35 mouse cellular contexts compared by ENCODE assay signal in the genomic region with DNA sequence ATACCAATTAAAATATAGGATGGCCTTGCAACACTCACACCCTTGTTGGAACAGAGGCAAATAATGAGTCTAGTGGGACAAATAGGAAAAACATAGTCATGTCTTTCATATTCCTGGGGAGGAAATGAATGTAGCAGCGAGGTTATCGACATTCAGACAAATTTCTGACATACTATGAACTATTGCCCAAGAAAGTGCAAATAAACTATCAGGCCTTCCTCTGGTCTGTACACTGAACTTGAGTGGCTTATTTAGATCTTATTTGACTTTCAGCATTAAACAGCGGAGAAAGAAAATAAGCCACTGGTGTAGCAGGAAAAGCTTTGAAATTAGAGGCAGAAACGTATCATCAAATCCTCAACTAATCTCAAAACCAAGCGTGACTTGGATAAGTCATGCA. TPM values are rescaled to one million over a fixed set of nuclear protein-coding genes. Genes with fewer than 3 reads are reported as not detected.
"Had no signal": no experiment of that assay in that cellular context is flagged by ENCODE, and none has a peak within 500 bp of the region (broad histone marks: within the 10 kb centered on the region; RNA-seq: fewer than 3 reads in every experiment).

No protein-coding gene starts in this region.

- H3K4me3 ChIP-seq: left cerebral cortex, adult 2 months; limb, embryonic 10.5 days; limb, embryonic 12.5 days; limb, embryonic 13.5 days; limb, embryonic 15.5 days; liver, embryonic 13.5 days; liver, embryonic 15.5 days; lung, embryonic 15.5 days; megakaryocyte, embryonic 14.5 days; midbrain, embryonic 10.5 days; midbrain, embryonic 12.5 days; midbrain, embryonic 13.5 days; midbrain, embryonic 15.5 days; myocyte; neural tube, embryonic 12.5 days; neural tube, embryonic 13.5 days had no signal

- H3K4me1 ChIP-seq: limb, embryonic 10.5 days; limb, embryonic 12.5 days; limb, embryonic 13.5 days; limb, embryonic 15.5 days; liver, embryonic 13.5 days; liver, embryonic 15.5 days; lung, embryonic 15.5 days; midbrain, embryonic 10.5 days; midbrain, embryonic 12.5 days; midbrain, embryonic 13.5 days; midbrain, embryonic 15.5 days; neural tube, embryonic 12.5 days; neural tube, embryonic 13.5 days had no signal

- ATAC-seq: lung, postnatal 0 days; midbrain, embryonic 13.5 days; midbrain, embryonic 15.5 days; midbrain, embryonic 16.5 days had no signal

- H3K27ac ChIP-seq: left cerebral cortex, adult 2 months; limb, embryonic 10.5 days; limb, embryonic 12.5 days; limb, embryonic 13.5 days; limb, embryonic 15.5 days; liver, embryonic 13.5 days; liver, embryonic 14.5 days; liver, embryonic 15.5 days; lung, embryonic 15.5 days; macrophage; midbrain, embryonic 10.5 days; midbrain, embryonic 12.5 days; midbrain, embryonic 13.5 days; midbrain, embryonic 15.5 days; neural tube, embryonic 12.5 days; neural tube, embryonic 13.5 days had no signal

- DNase-seq: left cerebral cortex, postnatal 4 days; liver, embryonic 13.5 days; lung, adult 18-20 months; lung, adult 2 months; lung, embryonic 14.5 days; lung, postnatal 10 days; lung, postnatal 14 days; lung, postnatal 36 days; lung, postnatal 4 days; midbrain, embryonic 14.5 days had no signal

- H3K36me3 ChIP-seq: limb, embryonic 10.5 days; limb, embryonic 12.5 days; limb, embryonic 13.5 days; limb, embryonic 15.5 days; liver, embryonic 13.5 days; liver, embryonic 15.5 days; lung, embryonic 15.5 days; midbrain, embryonic 10.5 days; midbrain, embryonic 12.5 days; midbrain, embryonic 13.5 days; midbrain, embryonic 15.5 days; neural tube, embryonic 12.5 days; neural tube, embryonic 13.5 days had no signal

- H3K9me3 ChIP-seq: limb, embryonic 10.5 days; limb, embryonic 12.5 days; limb, embryonic 13.5 days; limb, embryonic 15.5 days; liver, embryonic 13.5 days; liver, embryonic 15.5 days; lung, embryonic 15.5 days; megakaryocyte, embryonic 14.5 days; midbrain, embryonic 10.5 days; midbrain, embryonic 12.5 days; midbrain, embryonic 13.5 days; midbrain, embryonic 15.5 days; neural tube, embryonic 12.5 days; neural tube, embryonic 13.5 days had no signal

- H3K27me3 ChIP-seq: limb, embryonic 12.5 days; limb, embryonic 13.5 days; limb, embryonic 15.5 days; liver, embryonic 13.5 days; liver, embryonic 15.5 days; lung, embryonic 15.5 days; midbrain, embryonic 12.5 days; midbrain, embryonic 13.5 days; midbrain, embryonic 15.5 days; neural tube, embryonic 12.5 days; neural tube, embryonic 13.5 days had no signal

- H3K9ac ChIP-seq: limb, embryonic 12.5 days; limb, embryonic 13.5 days; limb, embryonic 15.5 days; liver, embryonic 13.5 days; liver, embryonic 14.5 days; liver, embryonic 15.5 days; lung, embryonic 14.5 days; lung, embryonic 15.5 days; midbrain, embryonic 12.5 days; midbrain, embryonic 13.5 days; midbrain, embryonic 15.5 days; neural tube, embryonic 12.5 days; neural tube, embryonic 13.5 days had no signal

- H3K4me2 ChIP-seq: limb, embryonic 12.5 days; limb, embryonic 13.5 days; limb, embryonic 15.5 days; liver, embryonic 11.5 days; liver, embryonic 13.5 days; liver, embryonic 15.5 days; lung, embryonic 14.5 days; lung, embryonic 15.5 days; midbrain, embryonic 11.5 days; midbrain, embryonic 12.5 days; midbrain, embryonic 13.5 days; midbrain, embryonic 15.5 days; neural tube, embryonic 12.5 days; neural tube, embryonic 13.5 days had no signal

RNA-seq across cellular contexts. Expression of a gene that starts 44.7 kb away (rescaled TPM):
- total RNA-seq: megakaryocyte progenitor cell, adult 5-6 weeks; megakaryocyte, adult 5-6 weeks; megakaryocyte-erythroid progenitor cell, adult 5-6 weeks; monocyte, adult 5-6 weeks had no signal
